Mouse (Mus musculus) erythroblast, embryonic 14.5 days (primary cell): ENCODE measurements at regions not wholly inside any gene's neighbourhood (a gene's known extent, or its start where the extent isn't known, plus 50 kb on each side); places are given as distances from the start of the nearest gene placed in this dataset.

Experiments used
- GATA1 ChIP-seq: IDR thresholded peaks from 2 replicates; pipeline ENCODE4 v1.6.1; 2012; ENCODE audit warnings: low read length, inconsistent platforms, mixed read lengths
- TAL1 ChIP-seq: IDR thresholded peaks from 3 replicates; pipeline ENCODE4 v1.6.1; 2012; ENCODE audit warnings: low read length, inconsistent platforms, mixed read lengths

DNA sequence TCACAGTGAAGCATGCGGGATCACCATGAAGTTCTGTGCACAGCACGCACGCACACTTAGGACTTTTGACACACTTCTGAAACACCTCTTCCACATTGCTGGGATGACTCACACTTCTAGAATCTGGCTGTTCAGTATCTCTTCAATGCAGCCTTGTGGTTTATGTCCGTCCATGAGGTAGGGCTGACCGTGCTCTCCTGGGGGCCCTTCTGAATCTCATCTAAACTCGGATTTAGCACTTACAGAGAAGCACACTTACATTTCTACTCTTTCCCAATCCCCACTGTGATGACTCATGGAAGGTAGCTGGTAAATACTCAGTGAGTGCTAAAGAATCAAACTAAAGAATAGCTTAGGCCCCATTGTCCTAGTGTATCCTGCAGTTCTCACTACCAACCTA, 142.2 kb upstream of the Rbms1 start:
- no peak for TF ChIP-seq TAL1
- TF ChIP-seq GATA1: no peak
